Mouse (Mus musculus) urinary bladder, postnatal 10 days (tissue): ENCODE data around the gene Idh2.
A peak's percentile ranks its signal among the peaks of the same experiment; 100 is the strongest.
"Not testable (repeated sequence)": the region's sequence is repeated elsewhere in the genome, so short reads cannot be mapped to it uniquely, and the experiment has no call there.

Source experiments
- DNase-seq: peaks from one replicate; pipeline ENCODE4 v3.0.0; 2022; ENCODE audit warnings: low spot score

Gene Idh2

GRCm38 (mm10) chr7:80115224-80115590 is at the start of gene Idh2:
TSS of gene Idh2 (minus strand) at chr7:80115392.
- peak; percentile 71 for DNase-seq

GRCm38 (mm10) chr7:80160945-80161306 is 45.7 kb upstream of the Idh2 start:
- DNase-seq, result peak; percentile 32

- no peak for DNase-seq
Measured at GRCm38 (mm10) chr7:80160293-80160944, 45.2 kb upstream of the Idh2 start.

GRCm38 (mm10) chr7:80158496-80159268 is 43.5 kb upstream of the Idh2 start:
- no peak for DNase-seq

- no peak for DNase-seq
Measured at GRCm38 (mm10) chr7:80156711-80157227, 41.6 kb upstream of the Idh2 start.

- DNase-seq, result no peak
Measured at GRCm38 (mm10) chr7:80154689-80155088, 39.5 kb upstream of the Idh2 start.

GRCm38 (mm10) chr7:80152756-80153155 is 37.6 kb upstream of the Idh2 start:
- no peak for DNase-seq

GRCm38 (mm10) chr7:80152152-80152551 is 37.0 kb upstream of the Idh2 start:
- no peak for DNase-seq

GRCm38 (mm10) chr7:80149356-80149755 is 34.2 kb upstream of the Idh2 start:
- DNase-seq, result no peak

- DNase-seq, result no peak
Measured at GRCm38 (mm10) chr7:80146077-80146476, 30.9 kb upstream of the Idh2 start.

GRCm38 (mm10) chr7:80144695-80145094 is 29.5 kb upstream of the Idh2 start:
- DNase-seq, result no peak

- no peak for DNase-seq
Measured at GRCm38 (mm10) chr7:80143331-80144273, 28.4 kb upstream of the Idh2 start.

GRCm38 (mm10) chr7:80140815-80141214 is 25.6 kb upstream of the Idh2 start:
- no peak for DNase-seq

GRCm38 (mm10) chr7:80138375-80138774 is 23.2 kb upstream of the Idh2 start:
- DNase-seq, result no peak

GRCm38 (mm10) chr7:80135173-80135532 is 20.0 kb upstream of the Idh2 start:
- DNase-seq, result no peak

- DNase-seq, result no peak
Measured at GRCm38 (mm10) chr7:80134454-80135172, 19.4 kb upstream of the Idh2 start.

- no peak for DNase-seq
Measured at GRCm38 (mm10) chr7:80132541-80132940, 17.3 kb upstream of the Idh2 start.

- not testable (repeated sequence) for DNase-seq
Measured at GRCm38 (mm10) chr7:80131315-80131714, 16.1 kb upstream of the Idh2 start.

GRCm38 (mm10) chr7:80130344-80131055 is 15.3 kb upstream of the Idh2 start:
- no peak for DNase-seq

GRCm38 (mm10) chr7:80129278-80129677 is 14.1 kb upstream of the Idh2 start:
- no peak for DNase-seq

GRCm38 (mm10) chr7:80123672-80124071 is 8.5 kb upstream of the Idh2 start:
- no peak for DNase-seq
